Mouse (Mus musculus): ENCODE data around the gene Epha2. TPM values are rescaled to one million over a fixed set of nuclear protein-coding genes. Genes with fewer than 3 reads are reported as not detected.

Epha2 gene
- total and polyA plus RNA-seq, 2 experiments: 7.7 to 12.0 TPM

GRCm38 (mm10) chr4:141283176-141283878 lies 17.7 kb upstream of the Epha2 start:
- Histone ChIP-seq H3K4me3 (ENCODE audit: insufficient read depth, low read depth, low read length) (no peak overlapping the region), H3K27me3 (ENCODE audit: control insufficient read depth, insufficient read depth, low read length) (no peaks in the 10 kb centered on the region), H3K79me2 (ENCODE audit: control insufficient read depth, insufficient read depth, low read length) (no peaks in the 10 kb centered on the region), H3K36me3 (ENCODE audit: control insufficient read depth, insufficient read depth, low read length) (no peaks in the 10 kb centered on the region), H3K27ac (replicated peaks; ENCODE audit: insufficient read depth, low read depth, low read length) (no peak overlapping the region), H3K9ac (ENCODE audit: low read depth, low read length) (no peak overlapping the region), H3K4me1 (ENCODE audit: control insufficient read depth, insufficient read depth, low read length) (peaks cover 25% of the 10 kb centered on the region)
- DNase-seq (ENCODE audit: extremely low read depth, low read depth, low spot score): no peak
- TF ChIP-seq POLR2A (IDR thresholded peaks at IDR 0.05; ENCODE audit: extremely low read depth, insufficient read depth, low read length) (no peak), CTCF (IDR thresholded peaks at IDR 0.05; ENCODE audit: low read depth, low read length) (no peak)
- 81% methylated on average over 11 of the region's 12 CpGs for WGBS

- Histone ChIP-seq H3K36me3 (ENCODE audit: control insufficient read depth, insufficient read depth, low read length) (no peaks in the 10 kb centered on the region), H3K9ac (ENCODE audit: low read depth, low read length) (no peak overlapping the region), H3K79me2 (ENCODE audit: control insufficient read depth, insufficient read depth, low read length) (no peaks in the 10 kb centered on the region), H3K27ac (replicated peaks; ENCODE audit: insufficient read depth, low read depth, low read length) (no peak overlapping the region), H3K4me3 (ENCODE audit: insufficient read depth, low read depth, low read length) (no peak overlapping the region), H3K4me1 (ENCODE audit: control insufficient read depth, insufficient read depth, low read length) (peaks cover 19% of the 10 kb centered on the region), H3K27me3 (ENCODE audit: control insufficient read depth, insufficient read depth, low read length) (no peaks in the 10 kb centered on the region)
- no peak for DNase-seq (ENCODE audit: extremely low read depth, low read depth, low spot score)
- 75% methylated on average over 8 of the region's 8 CpGs for WGBS
- TF ChIP-seq CTCF (IDR thresholded peaks at IDR 0.05; ENCODE audit: low read depth, low read length) (no peak), POLR2A (IDR thresholded peaks at IDR 0.05; ENCODE audit: extremely low read depth, insufficient read depth, low read length) (no peak)
These were observed 17.1 kb upstream of the Epha2 start for GRCm38 (mm10) chr4:141283879-141284411.

GRCm38 (mm10) chr4:141284486-141284885 lies 16.6 kb upstream of the Epha2 start:
- H3K4me3 ChIP-seq (ENCODE audit: insufficient read depth, low read depth, low read length): no peak overlapping the region
- no peak for DNase-seq (ENCODE audit: extremely low read depth, low read depth, low spot score)
- TF ChIP-seq POLR2A (IDR thresholded peaks at IDR 0.05; ENCODE audit: extremely low read depth, insufficient read depth, low read length): no peak
- no peak for TF ChIP-seq CTCF (IDR thresholded peaks at IDR 0.05; ENCODE audit: low read depth, low read length)
- H3K79me2 ChIP-seq (ENCODE audit: control insufficient read depth, insufficient read depth, low read length): no peaks in the 10 kb centered on the region
- no peak overlapping the region for H3K9ac ChIP-seq (ENCODE audit: low read depth, low read length)
- no peak overlapping the region for H3K27ac ChIP-seq (replicated peaks; ENCODE audit: insufficient read depth, low read depth, low read length)
- H3K27me3 ChIP-seq (ENCODE audit: control insufficient read depth, insufficient read depth, low read length): no peaks in the 10 kb centered on the region
- H3K4me1 ChIP-seq (ENCODE audit: control insufficient read depth, insufficient read depth, low read length): peaks cover 17% of the 10 kb centered on the region
- H3K36me3 ChIP-seq (ENCODE audit: control insufficient read depth, insufficient read depth, low read length): no peaks in the 10 kb centered on the region
- 95% methylated on average over 3 of the region's 3 CpGs for WGBS

GRCm38 (mm10) chr4:141285128-141285527 lies 15.9 kb upstream of the Epha2 start:
- 84% methylated on average over 8 of the region's 8 CpGs for WGBS
- peaks cover 14% of the 10 kb centered on the region for H3K4me1 ChIP-seq (ENCODE audit: control insufficient read depth, insufficient read depth, low read length)
- no peak overlapping the region for H3K9ac ChIP-seq (ENCODE audit: low read depth, low read length)
- no peaks in the 10 kb centered on the region for H3K27me3 ChIP-seq (ENCODE audit: control insufficient read depth, insufficient read depth, low read length)
- no peak overlapping the region for H3K4me3 ChIP-seq (ENCODE audit: insufficient read depth, low read depth, low read length)
- no peaks in the 10 kb centered on the region for H3K79me2 ChIP-seq (ENCODE audit: control insufficient read depth, insufficient read depth, low read length)
- no peak overlapping the region for H3K27ac ChIP-seq (replicated peaks; ENCODE audit: insufficient read depth, low read depth, low read length)
- TF ChIP-seq CTCF (IDR thresholded peaks at IDR 0.05; ENCODE audit: low read depth, low read length) (no peak), POLR2A (IDR thresholded peaks at IDR 0.05; ENCODE audit: extremely low read depth, insufficient read depth, low read length) (no peak)
- DNase-seq (ENCODE audit: extremely low read depth, low read depth, low spot score): no peak
- no peaks in the 10 kb centered on the region for H3K36me3 ChIP-seq (ENCODE audit: control insufficient read depth, insufficient read depth, low read length)

- H3K27ac ChIP-seq (replicated peaks; ENCODE audit: insufficient read depth, low read depth, low read length): no peak overlapping the region
- no peak for DNase-seq (ENCODE audit: extremely low read depth, low read depth, low spot score)
- WGBS: 40% methylated on average over 20 of the region's 20 CpGs
- peaks cover 3% of the 10 kb centered on the region; the same call in 1 of the 2 replicates for H3K27me3 ChIP-seq (ENCODE audit: control insufficient read depth, insufficient read depth, low read length)
- H3K9ac ChIP-seq (ENCODE audit: low read depth, low read length): no peak overlapping the region
- peaks cover 4% of the 10 kb centered on the region for H3K4me1 ChIP-seq (ENCODE audit: control insufficient read depth, insufficient read depth, low read length)
- TF ChIP-seq CTCF (IDR thresholded peaks at IDR 0.05; ENCODE audit: low read depth, low read length) (no peak), POLR2A (IDR thresholded peaks at IDR 0.05; ENCODE audit: extremely low read depth, insufficient read depth, low read length) (no peak)
- H3K36me3 ChIP-seq (ENCODE audit: control insufficient read depth, insufficient read depth, low read length): no peaks in the 10 kb centered on the region
- H3K4me3 ChIP-seq (ENCODE audit: insufficient read depth, low read depth, low read length): no peak overlapping the region
- H3K79me2 ChIP-seq (ENCODE audit: control insufficient read depth, insufficient read depth, low read length): no peaks in the 10 kb centered on the region
These were observed 14.1 kb upstream of the Epha2 start for GRCm38 (mm10) chr4:141286860-141287517.
